Mouse (Mus musculus) midbrain, postnatal 0 days (tissue): ENCODE data around the gene Xpo4. TPM values are rescaled to one million over a fixed set of nuclear protein-coding genes. Genes with fewer than 3 reads are reported as not detected.
"Not testable (repeated sequence)": the region's sequence is repeated elsewhere in the genome, so short reads cannot be mapped to it uniquely, and the experiment has no call there.

Source experiments
- ATAC-seq: fragments of 200-750 bp; cut with Nextera tagmentation; 2 replicates; pipeline ENCODE4 v1.8.0; 2017; ENCODE audit warnings: moderate number of reproducible peaks, mild to moderate bottlenecking, moderate TSS enrichment, moderate library complexity; ENCODE audit not compliant: low FRiP score
- DNase-seq: peaks from one replicate; pipeline ENCODE4 v3.0.0-alpha.2; 2015; ENCODE audit warnings: low spot score
- H3K27ac ChIP-seq: fragments of 300-500 bp; sonication (generic); 2 replicates; pipeline ENCODE4 v1.5.1; 2014; ENCODE audit warnings: low read depth, mild to moderate bottlenecking, low read length, mixed read lengths
- H3K27me3 ChIP-seq: fragments of 300-500 bp; sonication (generic); 2 replicates; pipeline ENCODE4 v1.6.1; 2014; ENCODE audit warnings: low read length, control low read depth, mixed read lengths; ENCODE audit not compliant: insufficient read depth
- H3K36me3 ChIP-seq: fragments of 300-500 bp; sonication (generic); 2 replicates; pipeline ENCODE4 v1.6.1; 2014; ENCODE audit warnings: low read length, control low read depth, mixed read lengths; ENCODE audit not compliant: insufficient read depth
- H3K4me1 ChIP-seq: fragments of 300-500 bp; sonication (generic); 2 replicates; pipeline ENCODE4 v1.6.1; 2014; ENCODE audit warnings: mild to moderate bottlenecking, control low read depth, antibody characterized with exemption, low read length, mixed read lengths; ENCODE audit not compliant: insufficient read depth
- H3K4me2 ChIP-seq: fragments of 300-500 bp; sonication (generic); 2 replicates; pipeline ENCODE4 v1.6.1; 2014; ENCODE audit warnings: low read depth, mild to moderate bottlenecking, low read length, mixed read lengths; ENCODE audit not compliant: poor library complexity, severe bottlenecking
- H3K4me3 ChIP-seq: fragments of 300-500 bp; sonication (generic); 2 replicates; pipeline ENCODE4 v1.5.1; 2014; ENCODE audit warnings: low read depth, mild to moderate bottlenecking, low read length, moderate library complexity
- H3K9ac ChIP-seq: fragments of 300-500 bp; sonication (generic); replicated peaks from 2 replicates; pipeline ENCODE4 v1.6.1; 2014; ENCODE audit warnings: mild to moderate bottlenecking, low read length, moderate library complexity, mixed read lengths; ENCODE audit not compliant: poor library complexity, severe bottlenecking
- H3K9me3 ChIP-seq: fragments of 300-500 bp; sonication (generic); 2 replicates; pipeline ENCODE4 v1.6.1; 2016; ENCODE audit warnings: low read length, control low read depth
- CTCF ChIP-seq: IDR thresholded peaks from 2 replicates; pipeline ENCODE4 v1.5.1; 2016; ENCODE audit warnings: antibody characterized with exemption, mild to moderate bottlenecking
- WGBS: fragments of 180-500 bp; shearing (Covaris S2); extraction: QIAGEN DNeasy Blood & Tissue Kit; methylation state at CpG from one replicate; pipeline ENCODE4 v1.1.7; 2014; 5-methylcytosine and 5-hydroxymethylcytosine counted together
- polyA plus RNA-seq: library from polyadenylated mRNA; unstranded; fragments of >200 nt; fragmentation: Nextera tagmentation; extraction: Ambion mirVana; gene quantifications from 2 replicates; pipeline ENCODE4 v1.2.1, GENCODE M21; 2015
- total RNA-seq: library from RNA; depleted of rRNA; stranded (reverse); fragments of >200 nt; gene quantifications from 2 replicates; pipeline ENCODE4 v1.2.3, GENCODE M21; 2014

Gene Xpo4
- total and polyA plus RNA-seq, 2 experiments from 2014 or later, result 11.3 to 11.7 TPM

GRCm38 (mm10) chr14:57658301-57658700 lies 6.9 kb downstream of the Xpo4 start:
- Histone ChIP-seq H3K27ac (no peak overlapping the region), H3K4me3 (no peak overlapping the region), H3K9ac (no peak overlapping the region), H3K36me3 (no peaks in the 10 kb centered on the region), H3K9me3 (no peaks in the 10 kb centered on the region), H3K4me2 (no peak overlapping the region), H3K4me1 (no peaks in the 10 kb centered on the region), H3K27me3 (no peaks in the 10 kb centered on the region)
- WGBS, result 95% methylated on average over 4 of the region's 4 CpGs
- DNase-seq (no peak), ATAC-seq (no peak)
- TF ChIP-seq CTCF, result peak; percentile 23

GRCm38 (mm10) chr14:57657500-57657899 lies 7.7 kb downstream of the Xpo4 start:
- H3K27ac ChIP-seq, result no peak overlapping the region
- DNase-seq (no peak), ATAC-seq (no peak)
- H3K4me3 ChIP-seq, result no peak overlapping the region
- no peak overlapping the region for H3K9ac ChIP-seq
- H3K36me3 ChIP-seq, result no peaks in the 10 kb centered on the region
- H3K27me3 ChIP-seq, result no peaks in the 10 kb centered on the region
- TF ChIP-seq CTCF, result no peak
- WGBS, result 100% methylated on average over 2 of the region's 2 CpGs
- H3K4me2 ChIP-seq, result no peak overlapping the region
- no peaks in the 10 kb centered on the region for H3K4me1 ChIP-seq
- H3K9me3 ChIP-seq, result no peaks in the 10 kb centered on the region

GRCm38 (mm10) chr14:57656519-57656918 lies 8.7 kb downstream of the Xpo4 start:
- not testable (repeated sequence) for ATAC-seq, H3K4me1 ChIP-seq, H3K27ac ChIP-seq, DNase-seq, H3K4me2 ChIP-seq, H3K27me3 ChIP-seq, H3K36me3 ChIP-seq, H3K9me3 ChIP-seq, H3K9ac ChIP-seq, H3K4me3 ChIP-seq
- 93% methylated on average over 3 of the region's 3 CpGs for WGBS

- H3K4me1 ChIP-seq, result no peaks in the 10 kb centered on the region
- no peak overlapping the region for H3K4me3 ChIP-seq
- no peaks in the 10 kb centered on the region for H3K27me3 ChIP-seq
- ATAC-seq (no peak), DNase-seq (no peak)
- H3K36me3 ChIP-seq, result peaks cover 2% of the 10 kb centered on the region; the same call in 1 of the 2 replicates
- H3K27ac ChIP-seq, result no peak overlapping the region
- no peaks in the 10 kb centered on the region for H3K9me3 ChIP-seq
- TF ChIP-seq CTCF, result peak; percentile 25; the same call in 1 of the 2 replicates
- no peak overlapping the region for H3K4me2 ChIP-seq
- H3K9ac ChIP-seq, result no peak overlapping the region
Observed at GRCm38 (mm10) chr14:57649501-57649900, 15.7 kb downstream of the Xpo4 start.

GRCm38 (mm10) chr14:57646155-57646554 lies 19.1 kb downstream of the Xpo4 start:
- H3K4me1 ChIP-seq, result no peaks in the 10 kb centered on the region
- 93% methylated on average over 4 of the region's 4 CpGs for WGBS
- ATAC-seq, result no peak

GRCm38 (mm10) chr14:57639153-57639552 lies 26.1 kb downstream of the Xpo4 start:
- WGBS, result 98% methylated on average over 3 of the region's 3 CpGs
- DNase-seq (no peak), ATAC-seq (no peak)
- Histone ChIP-seq H3K4me2 (no peak overlapping the region), H3K4me1 (no peaks in the 10 kb centered on the region), H3K4me3 (no peak overlapping the region), H3K9me3 (no peaks in the 10 kb centered on the region), H3K36me3 (no peaks in the 10 kb centered on the region; the same call in 1 of the 2 replicates), H3K27ac (no peak overlapping the region), H3K9ac (no peak overlapping the region), H3K27me3 (no peaks in the 10 kb centered on the region)
- no peak for TF ChIP-seq CTCF

More at GRCm38 (mm10) chr14:57646155-57646554, 19.1 kb downstream of the Xpo4 start:
- Histone ChIP-seq H3K36me3 (peaks cover 2% of the 10 kb centered on the region; the same call in 1 of the 2 replicates), H3K9me3 (no peaks in the 10 kb centered on the region), H3K4me3 (no peak overlapping the region), H3K27me3 (no peaks in the 10 kb centered on the region), H3K9ac (no peak overlapping the region), H3K4me2 (no peak overlapping the region), H3K27ac (no peak overlapping the region)
- DNase-seq, result no peak
- no peak for TF ChIP-seq CTCF
